Mouse (Mus musculus): ENCODE measurements around the gene Susd4. TPM values are rescaled to one million over a fixed set of nuclear protein-coding genes. Genes with fewer than 3 reads are reported as not detected.

Susd4 gene
- total RNA-seq, 2 experiments from 2014 or later, result 105 to 111 TPM

GRCm38 (mm10) chr1:182867886-182868285 lies 104.2 kb downstream of the Susd4 start:
- no peak for DNase-seq (ENCODE audit: extremely low spot score in 1 of 2, low spot score in 2 of 2)
- intact Hi-C loops (cut with DNase I), result loop anchor here (2.0 to 10.0 kb wide), 2 partner anchors 93 to 387 kb away; no protein-coding TSS in a partner anchor
- Histone ChIP-seq H3K27ac (no peak overlapping the region), H3K4me3 (no peak overlapping the region)
- TF ChIP-seq CTCF (IDR thresholded peaks at IDR 0.05), result no peak

GRCm38 (mm10) chr1:182868432-182869113 lies 104.9 kb downstream of the Susd4 start:
- Histone ChIP-seq H3K4me3 (no peak overlapping the region), H3K27ac (no peak overlapping the region)
- peak; percentile 27 to 42 for DNase-seq (ENCODE audit: extremely low spot score in 1 of 2, low spot score in 2 of 2)
- TF ChIP-seq CTCF (IDR thresholded peaks at IDR 0.05), result peak; percentile 44
- intact Hi-C loops (cut with DNase I), result loop anchor here (2.0 to 10.0 kb wide), 2 partner anchors 92 to 386 kb away; no protein-coding TSS in a partner anchor

- intact Hi-C loops (cut with DNase I), result loop anchor here (2.0 to 10.0 kb wide), 2 partner anchors 92 to 386 kb away; no protein-coding TSS in a partner anchor
- TF ChIP-seq CTCF (IDR thresholded peaks at IDR 0.05), result no peak
- Histone ChIP-seq H3K27ac (no peak overlapping the region), H3K4me3 (no peak overlapping the region)
- DNase-seq (ENCODE audit: extremely low spot score in 1 of 2, low spot score in 2 of 2), result no peak
These were observed 105.4 kb downstream of the Susd4 start for GRCm38 (mm10) chr1:182869114-182869456.

GRCm38 (mm10) chr1:182878156-182878555 lies 114.5 kb downstream of the Susd4 start:
- TF ChIP-seq CTCF (IDR thresholded peaks at IDR 0.05), result no peak
- DNase-seq (ENCODE audit: extremely low spot score in 1 of 2, low spot score in 2 of 2), result no peak
- intact Hi-C loops (cut with DNase I), result no loop called here
- Histone ChIP-seq H3K27ac (no peak overlapping the region), H3K4me3 (no peak overlapping the region)

- no peak overlapping the region for H3K4me3 ChIP-seq
- intact Hi-C loops (cut with DNase I), result no loop called here
- DNase-seq (ENCODE audit: extremely low spot score in 1 of 2, low spot score in 2 of 2), result no peak
- no peak for TF ChIP-seq CTCF (IDR thresholded peaks at IDR 0.05)
- H3K27ac ChIP-seq, result no peak overlapping the region
These were observed 115.1 kb downstream of the Susd4 start for GRCm38 (mm10) chr1:182878719-182879118.

GRCm38 (mm10) chr1:182881246-182881645 lies 117.6 kb downstream of the Susd4 start:
- intact Hi-C loops (cut with DNase I), result no loop called here
- TF ChIP-seq CTCF (IDR thresholded peaks at IDR 0.05), result no peak

GRCm38 (mm10) chr1:182882611-182883010 lies 119.0 kb downstream of the Susd4 start:
- no peak for TF ChIP-seq CTCF (IDR thresholded peaks at IDR 0.05)
- H3K4me3 ChIP-seq, result no peak overlapping the region
- intact Hi-C loops (cut with DNase I), result no loop called here
- no peak for DNase-seq (ENCODE audit: extremely low spot score in 1 of 2, low spot score in 2 of 2)
- H3K27ac ChIP-seq, result no peak overlapping the region

More at GRCm38 (mm10) chr1:182881246-182881645, 117.6 kb downstream of the Susd4 start:
- no peak for DNase-seq (ENCODE audit: extremely low spot score in 1 of 2, low spot score in 2 of 2)
- Histone ChIP-seq H3K27ac (no peak overlapping the region), H3K4me3 (no peak overlapping the region)

GRCm38 (mm10) chr1:182895698-182896097 lies 132.0 kb downstream of the Susd4 start:
- peak; percentile 71 for TF ChIP-seq CTCF (IDR thresholded peaks at IDR 0.05)
- Histone ChIP-seq H3K4me3 (no peak overlapping the region), H3K27ac (no peak overlapping the region)
- peak; percentile 37 to 60 for DNase-seq (ENCODE audit: extremely low spot score in 1 of 2, low spot score in 2 of 2)
- intact Hi-C loops (cut with DNase I), result loop anchor here (5.0 kb wide), 2 partner anchors 133 to 333 kb away; partner anchors contain the start of gene Susd4

GRCm38 (mm10) chr1:182897071-182897470 lies 133.4 kb downstream of the Susd4 start:
- TF ChIP-seq CTCF (IDR thresholded peaks at IDR 0.05), result no peak
- intact Hi-C loops (cut with DNase I), result loop anchor here (5.0 kb wide), 2 partner anchors 135 to 335 kb away; partner anchors contain the start of gene Susd4
- no peak overlapping the region for H3K27ac ChIP-seq
- no peak overlapping the region for H3K4me3 ChIP-seq
- DNase-seq (ENCODE audit: extremely low spot score in 1 of 2, low spot score in 2 of 2), result no peak

GRCm38 (mm10) chr1:182897506-182898138 lies 134.0 kb downstream of the Susd4 start:
- no peak for DNase-seq (ENCODE audit: extremely low spot score in 1 of 2, low spot score in 2 of 2)
- intact Hi-C loops (cut with DNase I), result loop anchor here (5.0 kb wide), 2 partner anchors 135 to 335 kb away; partner anchors contain the start of gene Susd4
- TF ChIP-seq CTCF (IDR thresholded peaks at IDR 0.05), result no peak; the same call in 1 of the 2 replicates
- no peak overlapping the region for H3K27ac ChIP-seq
- no peak overlapping the region for H3K4me3 ChIP-seq

- DNase-seq (ENCODE audit: extremely low spot score in 1 of 2, low spot score in 2 of 2), result no peak
- Histone ChIP-seq H3K27ac (no peak overlapping the region), H3K4me3 (no peak overlapping the region)
- no peak for TF ChIP-seq CTCF (IDR thresholded peaks at IDR 0.05)
- intact Hi-C loops (cut with DNase I), result no loop called here
These were observed 138.4 kb downstream of the Susd4 start for GRCm38 (mm10) chr1:182902095-182902494.

- H3K27ac ChIP-seq, result no peak overlapping the region
- intact Hi-C loops (cut with DNase I), result no loop called here
- DNase-seq (ENCODE audit: extremely low spot score in 1 of 2, low spot score in 2 of 2), result no peak
- TF ChIP-seq CTCF (IDR thresholded peaks at IDR 0.05), result no peak
- H3K4me3 ChIP-seq, result no peak overlapping the region
These were observed 139.2 kb downstream of the Susd4 start for GRCm38 (mm10) chr1:182902906-182903305.
